Mouse (Mus musculus) ES-E14 (cell line): ENCODE results near the gene Aadat.

Experiments used
- CHD2 ChIP-seq: IDR thresholded peaks from 2 replicates; pipeline ENCODE4 v1.6.1; 2014; ENCODE audit warnings: mild to moderate bottlenecking, low read depth, low read length, inconsistent platforms
- HCFC1 ChIP-seq: IDR thresholded peaks from 2 replicates; pipeline ENCODE4 v1.6.1; 2012; ENCODE audit warnings: low read length, inconsistent platforms, borderline replicate concordance; ENCODE audit not compliant: insufficient read depth
- ZNF384 ChIP-seq: IDR thresholded peaks from 2 replicates; pipeline ENCODE4 v1.6.1; 2012; ENCODE audit warnings: low read depth, low read length, inconsistent platforms

GRCm38 (mm10) chr8:60518286-60518685 is 12.6 kb downstream of the Aadat start:
- TF ChIP-seq ZNF384 = no peak; the same call in 1 of the 2 replicates
- TF ChIP-seq HCFC1 = no peak
- no peak for TF ChIP-seq CHD2
